Comparison of ENCODE assay signal across 12 mouse cellular contexts in the genomic region with DNA sequence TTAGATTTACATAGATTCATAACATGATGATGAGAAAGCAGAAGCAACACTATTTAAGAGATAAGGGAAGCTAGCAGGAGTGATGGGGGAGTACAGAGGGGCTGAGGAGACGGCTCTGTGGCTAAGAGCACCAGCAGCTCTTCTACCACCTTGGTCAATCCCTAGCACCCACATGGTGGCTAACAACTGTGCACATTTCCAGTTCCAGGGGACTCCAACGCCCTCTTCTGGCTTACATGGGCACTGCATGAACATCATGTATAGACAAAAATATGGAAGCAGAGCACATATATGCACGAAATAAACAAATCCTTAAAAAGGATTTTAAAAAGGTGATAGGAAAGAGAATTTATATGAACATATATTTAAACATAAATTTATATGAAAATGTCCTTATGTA. TPM values are rescaled to one million over a fixed set of nuclear protein-coding genes. Genes with fewer than 3 reads are reported as not detected.
DNase-seq lines count a peak whose midpoint lies in the region; ATAC-seq and TF ChIP-seq lines count a peak whose summit lies in the region.
"Had no signal": no experiment of that assay in that cellular context is flagged by ENCODE, and none has a peak within 500 bp of the region (broad histone marks: within the 10 kb centered on the region; RNA-seq: fewer than 3 reads in every experiment).

No protein-coding gene starts in this region.

- peak; percentile 65 for TF ChIP-seq CTCF in E14TG2a.4 (conservative IDR thresholded peaks at IDR 0.05; ENCODE audit: low read length)
- TF ChIP-seq CTCF in liver, embryonic 14.5 days (IDR thresholded peaks at IDR 0.05; ENCODE audit: low read depth) = peak; percentile 68

- H3K36me3 ChIP-seq in liver, embryonic 12.5 days = peaks cover 67% of the 10 kb centered on the region
- H3K36me3 ChIP-seq in E14TG2a.4 (ENCODE audit: insufficient read depth, low read length) = peaks cover 75% of the 10 kb centered on the region
- H3K36me3 ChIP-seq in liver, embryonic 14.5 days (replicated peaks; ENCODE audit: control insufficient read depth, insufficient read depth, low read depth) = no peaks in the 10 kb centered on the region; the same call in 1 of the 2 replicates

- no peak overlapping the region for H3K9ac ChIP-seq in liver, embryonic 12.5 days
- no peak overlapping the region for H3K9ac ChIP-seq in liver, embryonic 14.5 days (replicated peaks)
- H3K9ac ChIP-seq: embryonic facial prominence, embryonic 15.5 days; midbrain, embryonic 13.5 days had no signal

- WGBS in liver, embryonic 12.5 days (ENCODE audit: insufficient replicate concordance) = 49% methylated on average over 3 of the region's 3 CpGs
- WGBS in liver, embryonic 14.5 days (ENCODE audit: insufficient replicate concordance) = 38% methylated on average over 3 of the region's 3 CpGs

- ATAC-seq in CD4-positive, CD25-positive, alpha-beta regulatory T cell, adult 4 months = no peak
- ATAC-seq in liver, embryonic 12.5 days = no peak
- no peak for ATAC-seq in liver, embryonic 14.5 days (ENCODE audit: insufficient read depth)
- ATAC-seq in frontal cortex, adult (ENCODE audit: low TSS enrichment) = no peak
- ATAC-seq: midbrain, embryonic 13.5 days had no signal

- DNase-seq in CD4-positive, CD25-positive, alpha-beta regulatory T cell, adult 2 months (ENCODE audit: low read depth, low spot score) = peak; percentile 60
- DNase-seq in liver = peak; percentile 15
- DNase-seq in liver, embryonic 14.5 days (ENCODE audit: low read depth in 3 of 3, low spot score in 3 of 3) = no peak
- DNase-seq in gastrocnemius, postnatal 14 days = no peak
- DNase-seq: adrenal gland, adult 8-10 months; cerebellum, adult 8-10 months had no signal

- H3K4me3 ChIP-seq in liver, embryonic 12.5 days = no peak overlapping the region
- H3K4me3 ChIP-seq in E14TG2a.4 (replicated peaks; ENCODE audit: low read length) = no peak overlapping the region
- no peak overlapping the region for H3K4me3 ChIP-seq in liver, embryonic 14.5 days (ENCODE audit: insufficient read depth in 1 of 2, low read depth in 2 of 2, low read length in 2 of 2)
- H3K4me3 ChIP-seq: embryonic facial prominence, embryonic 15.5 days; midbrain, embryonic 13.5 days had no signal

- TF ChIP-seq EP300 in liver, embryonic 14.5 days (IDR thresholded peaks at IDR 0.05; ENCODE audit: low read depth) = no peak

- H3K9me3 ChIP-seq in liver, embryonic 12.5 days (replicated peaks) = no peaks in the 10 kb centered on the region
- H3K9me3 ChIP-seq in E14TG2a.4 (ENCODE audit: low read length) = no peaks in the 10 kb centered on the region
- H3K9me3 ChIP-seq in liver, embryonic 14.5 days (ENCODE audit: control insufficient read depth, low read length) = no peaks in the 10 kb centered on the region
- H3K9me3 ChIP-seq: embryonic facial prominence, embryonic 15.5 days; midbrain, embryonic 13.5 days had no signal

- peaks cover 15% of the 10 kb centered on the region for H3K4me1 ChIP-seq in liver, embryonic 12.5 days
- H3K4me1 ChIP-seq in E14TG2a.4 (replicated peaks; ENCODE audit: low read depth, low read length) = peaks cover 22% of the 10 kb centered on the region
- H3K4me1 ChIP-seq in liver, embryonic 14.5 days (replicated peaks; ENCODE audit: control insufficient read depth in 2 of 2, insufficient read depth in 2 of 2, low read length in 1 of 2) = peaks cover 3 to 7% of the 10 kb centered on the region in 2 experiments; a peak in 3 of 4 replicates

- no peak overlapping the region for H3K27ac ChIP-seq in liver, embryonic 12.5 days
- H3K27ac ChIP-seq in liver, embryonic 14.5 days = no peak overlapping the region
- H3K27ac ChIP-seq: embryonic facial prominence, embryonic 15.5 days; midbrain, embryonic 13.5 days had no signal

- H3K4me2 ChIP-seq in liver, embryonic 12.5 days = no peak overlapping the region
- H3K4me2 ChIP-seq in liver, embryonic 14.5 days (ENCODE audit: low read depth) = no peak overlapping the region
- H3K4me2 ChIP-seq: embryonic facial prominence, embryonic 15.5 days; midbrain, embryonic 13.5 days had no signal

- intact Hi-C loops in gastrocnemius, postnatal 14 days (cut with DNase I; ENCODE audit: low total_unique reads) = loop anchor here (5.0 kb wide), 1 partner anchor 71 kb away; no protein-coding TSS in a partner anchor

- no peaks in the 10 kb centered on the region for H3K27me3 ChIP-seq in liver, embryonic 12.5 days (replicated peaks)
- H3K27me3 ChIP-seq in E14TG2a.4 (ENCODE audit: insufficient read depth, low read length) = no peaks in the 10 kb centered on the region
- no peaks in the 10 kb centered on the region for H3K27me3 ChIP-seq in liver, embryonic 14.5 days (ENCODE audit: control insufficient read depth, insufficient read depth, low read length)
- H3K27me3 ChIP-seq: embryonic facial prominence, embryonic 15.5 days; midbrain, embryonic 13.5 days had no signal

RNA-seq across cellular contexts. Expression of gene Tfb2m, which starts 4.6 kb away (rescaled TPM):
- 10 to 100 TPM; 29.1 to 33.3 TPM for polyA plus RNA-seq in CD4-positive, CD25-positive, alpha-beta regulatory T cell, adult 4 months (2017; shearing (Covaris generic))
- 13.2 and 17.7 TPM in 2 replicates for polyA plus RNA-seq in liver, embryonic 12.5 days (2016; fragmentation: Nextera tagmentation; extraction: Ambion mirVana)
- polyA plus RNA-seq in liver, embryonic 14.5 days (2012; rRNA removed) = 4.0 and 6.5 TPM in 2 replicates
- 7.8 and 9.4 TPM in 2 replicates for polyA plus RNA-seq in liver, embryonic 14.5 days (2014; fragmentation: Nextera tagmentation; extraction: Ambion mirVana)
- 10 to 100 TPM; 26.0 to 27.7 TPM for total RNA-seq in gastrocnemius, postnatal 14 days (2021)

RNA-seq across cellular contexts. Expression of gene Cnst, which starts 4.7 kb away (rescaled TPM):
- polyA plus RNA-seq in CD4-positive, CD25-positive, alpha-beta regulatory T cell, adult 4 months (2017; shearing (Covaris generic)) = 10 to 100 TPM; 15.5 to 22.3 TPM
- polyA plus RNA-seq in liver, embryonic 12.5 days (2016; fragmentation: Nextera tagmentation; extraction: Ambion mirVana) = 17.8 and 18.7 TPM in 2 replicates
- 7.5 and 9.5 TPM in 2 replicates for polyA plus RNA-seq in liver, embryonic 14.5 days (2012; rRNA removed)
- polyA plus RNA-seq in liver, embryonic 14.5 days (2014; fragmentation: Nextera tagmentation; extraction: Ambion mirVana) = 10.2 and 11.6 TPM in 2 replicates
- total RNA-seq in gastrocnemius, postnatal 14 days (2021) = 10 to 100 TPM; 23.4 to 25.9 TPM

RNA-seq across cellular contexts. Expression of gene Smyd3, which starts 23.7 kb away (rescaled TPM):
- polyA plus RNA-seq in CD4-positive, CD25-positive, alpha-beta regulatory T cell, adult 4 months (2017; shearing (Covaris generic)) = 10 to 100 TPM; 46.9 to 47.9 TPM
- 9.5 and 9.7 TPM in 2 replicates for polyA plus RNA-seq in liver, embryonic 12.5 days (2016; fragmentation: Nextera tagmentation; extraction: Ambion mirVana)
- polyA plus RNA-seq in liver, embryonic 14.5 days (2012; rRNA removed) = 1.5 and 2.6 TPM in 2 replicates
- polyA plus RNA-seq in liver, embryonic 14.5 days (2014; fragmentation: Nextera tagmentation; extraction: Ambion mirVana) = 6.3 and 6.6 TPM in 2 replicates
- 1 to 10 TPM; 4.3 to 5.1 TPM for total RNA-seq in gastrocnemius, postnatal 14 days (2021)

Comparison
In these comparisons a context has a peak if more than half of its experiments do, and no peak if none do; other contexts are left out.
1. DNase-seq: peak in CD4-positive, CD25-positive, alpha-beta regulatory T cell, adult 2 months (single experiment) and liver (single experiment); none in liver, embryonic 14.5 days (0 of 3) and gastrocnemius, postnatal 14 days (single experiment).